Mouse (Mus musculus): ENCODE results near the gene Tspan12.
"Not testable (repeated sequence)": the region's sequence is repeated elsewhere in the genome, so short reads cannot be mapped to it uniquely, and the experiment has no call there.

Gene Tspan12

DNA sequence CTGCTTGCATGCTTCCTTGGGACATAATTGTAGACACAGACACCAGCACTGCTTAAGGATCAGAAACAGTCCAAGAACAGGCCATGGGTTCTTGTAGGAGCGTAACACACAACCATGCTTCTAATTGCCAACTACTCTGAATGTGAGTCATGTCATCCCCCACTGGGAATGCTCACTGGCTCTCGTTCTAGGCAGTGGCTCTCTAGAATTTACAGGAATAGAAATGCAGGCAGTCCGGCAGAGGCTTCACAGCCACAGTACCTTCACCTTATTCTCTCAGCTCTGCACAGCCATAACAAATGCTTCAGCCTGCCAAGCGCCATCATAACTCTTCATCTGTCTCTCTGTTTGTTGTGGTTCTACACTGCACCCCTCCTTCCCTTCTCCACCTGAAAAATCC is 23.9 kb downstream of the Tspan12 start:
- peak; percentile 57 for DNase-seq (ENCODE audit: low spot score)

DNA sequence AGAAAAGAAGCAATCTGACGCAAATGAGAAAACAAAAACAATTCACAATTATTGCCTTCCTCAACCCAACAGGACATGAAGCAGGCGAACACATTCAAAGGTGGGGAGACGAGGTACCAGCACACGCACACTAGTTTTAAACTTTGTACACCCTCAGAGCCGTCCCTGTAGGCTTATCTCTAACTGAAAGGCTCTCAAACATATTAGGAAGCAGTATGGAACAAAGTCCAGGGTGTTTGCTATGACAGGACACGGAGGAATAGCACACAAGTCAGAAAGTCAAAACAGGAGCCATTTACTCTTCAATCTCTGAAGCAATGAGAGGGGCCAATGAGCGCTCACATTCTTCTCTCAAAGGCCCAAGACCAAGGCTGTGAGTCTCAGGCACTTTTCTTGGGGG is 24.3 kb downstream of the Tspan12 start:
- no peak for DNase-seq (ENCODE audit: low spot score)

DNA sequence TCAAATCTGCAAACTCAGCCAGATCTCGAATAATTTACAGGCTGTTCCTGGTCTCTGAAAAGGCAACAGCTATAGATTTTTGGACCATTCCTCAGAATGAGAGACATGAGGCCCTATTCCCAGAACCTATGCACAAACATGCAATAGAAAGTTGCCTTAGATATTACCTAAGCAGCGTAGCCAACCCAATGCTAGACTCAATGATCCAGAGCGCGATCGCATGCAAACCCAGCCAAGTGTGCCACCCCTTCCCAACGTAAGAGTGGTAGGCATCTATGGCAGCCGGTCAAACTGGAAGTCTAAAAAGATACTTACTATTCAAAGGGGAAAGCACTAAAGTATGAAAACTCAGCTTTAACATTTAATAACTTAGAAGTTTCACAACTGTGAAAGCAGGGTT is 28.6 kb downstream of the Tspan12 start:
- DNase-seq (ENCODE audit: low spot score), result no peak

DNA sequence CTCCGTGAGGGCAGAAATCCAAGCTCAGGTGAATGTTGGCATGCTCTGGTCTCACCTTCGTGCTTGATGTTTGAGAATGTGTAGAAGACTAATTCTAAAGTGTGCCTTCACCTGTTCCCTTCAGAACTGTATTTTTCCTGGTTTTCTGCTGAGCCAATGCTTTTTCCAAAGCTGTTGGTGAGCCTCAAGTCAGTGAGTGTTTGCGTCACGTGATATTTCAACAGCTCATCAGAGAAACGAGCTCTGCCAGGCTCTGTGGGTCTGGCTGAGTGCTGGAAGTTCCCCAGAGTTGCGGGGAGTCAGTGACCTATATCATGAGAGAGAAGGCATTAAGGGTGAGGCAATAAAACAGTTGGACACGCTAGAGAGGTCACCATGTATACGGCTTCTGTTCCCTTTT is 29.0 kb downstream of the Tspan12 start:
- peak; percentile 89 for DNase-seq (ENCODE audit: low spot score)

DNA sequence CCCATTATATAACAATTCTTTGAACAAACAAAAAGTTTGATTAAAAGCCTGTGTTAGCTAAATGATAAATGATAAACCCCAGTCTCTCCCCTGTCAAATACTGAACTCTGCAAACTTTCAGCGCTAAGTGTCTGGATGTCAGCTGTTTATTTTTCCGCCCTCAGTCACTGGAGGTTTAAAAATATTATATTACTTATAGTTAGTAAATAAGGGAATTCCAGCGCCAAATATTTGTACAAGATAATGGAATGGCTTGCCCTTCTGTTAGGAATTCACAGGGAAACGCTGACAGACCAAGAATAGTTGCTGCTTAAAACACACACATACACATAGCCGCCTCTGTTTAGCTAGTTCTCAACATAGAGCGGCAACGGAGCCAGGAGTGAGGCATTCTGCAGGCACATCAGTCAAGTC is 29.6 kb downstream of the Tspan12 start:
- DNase-seq (ENCODE audit: low spot score), result no peak

DNA sequence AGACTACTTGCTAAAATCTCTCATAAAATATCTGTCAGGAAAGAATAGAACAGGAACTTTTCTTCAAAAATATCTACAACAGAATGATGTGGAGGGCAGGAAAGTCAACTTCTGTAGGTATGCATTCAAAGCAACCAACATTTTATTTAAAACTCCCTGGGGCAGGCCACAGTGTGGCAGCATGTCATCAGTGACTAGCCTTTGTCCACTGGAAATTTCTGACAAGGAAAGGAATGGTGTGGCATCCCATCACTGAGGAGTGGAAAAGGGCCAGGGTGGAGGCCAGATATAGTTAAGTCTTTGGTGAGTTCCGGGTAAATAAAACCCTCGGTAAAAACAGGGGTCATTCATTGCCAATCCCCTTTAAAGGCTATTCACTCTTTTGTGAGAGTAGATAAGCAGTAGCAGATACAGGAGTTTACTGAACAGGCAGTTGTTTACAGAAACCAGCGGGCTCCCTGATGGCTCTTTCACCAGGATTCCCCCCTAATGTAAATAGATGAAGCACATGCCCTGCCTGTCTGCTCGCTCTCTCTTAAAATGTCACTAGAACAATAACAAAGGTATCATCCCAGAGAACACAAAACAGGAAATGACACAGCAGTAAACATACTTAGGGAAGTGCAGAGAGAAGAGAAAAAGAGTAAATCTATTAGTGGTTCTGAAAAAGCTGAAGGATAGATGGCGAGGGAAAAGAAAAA is 34.1 kb downstream of the Tspan12 start:
- peak; percentile 47 for DNase-seq (ENCODE audit: low spot score)

DNA sequence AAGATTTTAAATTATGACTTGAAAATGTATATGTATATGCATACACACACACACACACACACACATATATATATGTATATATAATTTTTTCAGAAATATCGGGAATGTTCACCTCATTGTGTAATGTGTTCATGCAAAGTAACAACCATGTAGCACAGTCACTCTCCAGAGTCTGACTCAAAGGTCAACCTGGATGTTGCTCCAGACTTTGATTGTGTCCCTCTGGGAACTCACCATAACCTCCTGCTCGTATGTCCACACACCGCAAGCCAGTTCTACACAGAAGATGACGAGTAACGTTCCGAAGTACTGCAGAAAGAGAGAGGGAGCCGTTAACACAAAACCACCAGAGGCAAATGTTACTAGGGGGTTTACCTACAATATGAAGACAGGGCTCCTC is 46.3 kb downstream of the Tspan12 start:
- peak; percentile 52 for DNase-seq (ENCODE audit: low spot score)

DNA sequence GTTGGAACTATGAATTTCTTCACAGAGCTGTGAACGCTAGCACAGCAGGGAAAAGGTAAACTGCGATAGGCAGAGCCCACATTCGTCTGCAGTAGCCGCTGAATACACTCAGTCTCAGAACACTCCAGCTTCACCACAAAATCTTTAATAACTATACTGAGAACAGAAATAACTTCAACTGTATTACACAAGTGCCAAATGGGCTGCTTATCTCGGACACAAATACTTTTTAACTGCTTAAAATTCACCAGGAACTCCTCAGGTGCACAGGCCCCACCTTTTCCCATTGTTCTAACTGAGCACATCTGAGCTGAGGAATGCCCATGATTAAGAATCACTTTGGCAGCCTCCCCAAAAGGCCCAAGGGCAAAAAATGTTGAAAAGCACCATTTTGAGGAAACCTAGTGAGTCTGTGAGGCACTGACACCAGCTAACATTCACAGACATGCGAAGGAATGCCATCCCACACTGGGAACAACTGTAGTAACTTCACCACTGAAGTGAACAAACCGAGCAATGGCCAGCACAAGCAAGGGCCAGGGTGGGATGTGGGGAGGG is 47.2 kb downstream of the Tspan12 start:
- peak; percentile 62 for DNase-seq (ENCODE audit: low spot score)

DNA sequence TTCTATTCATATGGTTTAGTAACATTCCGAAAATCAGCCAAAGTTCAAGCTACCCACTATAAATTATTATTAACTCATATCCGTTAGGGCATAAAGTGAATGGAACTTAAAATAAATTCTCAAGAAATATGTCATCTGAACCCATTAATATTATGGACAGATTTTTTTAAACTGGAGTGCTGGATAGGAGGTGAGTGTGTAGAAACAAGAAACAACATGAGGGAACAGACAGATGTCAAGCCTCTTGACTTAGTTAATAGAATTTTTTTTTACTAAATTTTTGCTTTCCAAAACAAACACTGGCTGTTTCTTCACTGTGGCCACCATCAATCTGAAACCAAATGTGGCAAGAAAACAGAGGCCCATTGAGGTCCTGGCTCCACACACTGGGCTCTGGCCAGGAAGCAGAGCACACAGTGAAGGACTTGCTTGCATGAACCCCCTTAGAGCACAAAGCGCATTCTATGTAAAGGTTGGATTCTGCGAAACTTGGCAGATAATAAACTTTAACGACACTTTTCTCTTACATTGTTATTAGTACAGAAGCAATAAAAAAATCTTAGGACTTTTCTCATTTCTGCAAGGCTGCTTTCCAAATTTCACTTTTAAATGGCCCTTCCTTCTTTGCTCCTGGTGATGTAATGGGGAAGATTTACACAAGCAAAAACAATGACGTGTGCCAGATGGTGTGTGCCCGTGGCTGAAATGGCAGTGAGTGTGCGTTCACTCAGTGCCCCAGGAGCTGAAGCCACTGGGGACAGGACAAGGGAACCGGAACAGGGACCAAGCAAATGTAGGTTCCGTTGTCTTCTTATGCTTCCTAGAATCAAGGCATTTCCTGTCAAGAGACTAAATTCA is 48.6 kb downstream of the Tspan12 start:
- peak; percentile 94 for DNase-seq (ENCODE audit: low spot score)

DNA sequence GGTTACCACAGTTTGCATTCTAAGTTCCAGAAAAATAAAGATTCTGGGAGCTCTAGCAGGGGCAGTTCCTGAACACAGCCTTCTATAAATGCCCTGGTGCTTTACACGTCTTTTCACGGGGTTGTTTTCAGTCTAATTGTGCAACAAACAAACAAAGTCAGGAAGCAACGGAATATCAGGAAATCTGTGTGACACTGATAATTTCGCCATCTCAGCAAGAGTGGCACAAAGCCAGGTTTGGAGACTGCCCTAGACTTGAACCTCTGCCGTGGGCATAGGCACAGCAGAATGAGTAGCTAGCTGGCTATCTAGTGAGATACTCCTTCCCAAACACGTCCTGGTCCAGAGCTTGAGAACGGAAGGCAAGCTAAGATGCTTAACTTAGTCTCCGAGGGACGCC is 53.7 kb downstream of the Tspan12 start:
- DNase-seq (ENCODE audit: low spot score), result peak; percentile 70

DNA sequence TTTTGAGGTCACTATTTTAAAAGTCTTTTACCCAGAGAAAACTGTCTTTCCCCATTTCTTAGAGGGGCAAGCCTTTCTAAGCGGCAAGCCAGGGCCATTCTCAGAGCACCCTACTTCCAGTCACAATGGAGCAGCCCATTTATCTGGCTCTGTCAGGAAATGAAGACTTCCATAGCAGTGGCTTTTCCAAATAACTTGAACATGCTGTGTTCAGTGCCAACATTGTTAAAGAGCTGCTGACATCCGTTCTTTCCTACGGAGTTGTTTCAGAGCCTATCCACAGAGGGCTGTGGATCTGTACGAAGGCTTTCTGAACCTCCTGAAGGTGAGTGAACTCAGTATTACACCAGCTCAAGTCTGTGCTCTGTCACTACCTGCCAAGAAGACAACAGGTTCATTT is 55.2 kb downstream of the Tspan12 start:
- DNase-seq (ENCODE audit: low spot score), result no peak

DNA sequence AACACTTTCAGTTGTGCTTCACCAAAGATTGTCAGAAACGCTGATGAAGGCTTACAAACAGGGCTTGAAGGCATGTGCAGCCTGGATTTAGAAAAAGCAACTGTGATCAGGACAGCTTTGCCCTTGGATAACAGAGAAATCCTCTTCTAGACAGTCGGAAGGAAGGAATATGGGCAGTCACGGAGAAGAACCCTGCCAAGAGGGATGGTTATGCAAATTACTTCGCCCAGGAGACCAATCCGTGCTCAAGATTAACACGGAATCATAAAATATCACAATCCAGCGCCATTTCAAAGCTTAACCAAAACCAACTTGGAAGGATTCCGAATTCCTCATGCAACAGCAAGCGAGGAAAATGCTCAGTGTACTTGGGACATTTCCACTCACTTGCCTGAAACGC is 55.9 kb downstream of the Tspan12 start:
- no peak for DNase-seq (ENCODE audit: low spot score)

DNA sequence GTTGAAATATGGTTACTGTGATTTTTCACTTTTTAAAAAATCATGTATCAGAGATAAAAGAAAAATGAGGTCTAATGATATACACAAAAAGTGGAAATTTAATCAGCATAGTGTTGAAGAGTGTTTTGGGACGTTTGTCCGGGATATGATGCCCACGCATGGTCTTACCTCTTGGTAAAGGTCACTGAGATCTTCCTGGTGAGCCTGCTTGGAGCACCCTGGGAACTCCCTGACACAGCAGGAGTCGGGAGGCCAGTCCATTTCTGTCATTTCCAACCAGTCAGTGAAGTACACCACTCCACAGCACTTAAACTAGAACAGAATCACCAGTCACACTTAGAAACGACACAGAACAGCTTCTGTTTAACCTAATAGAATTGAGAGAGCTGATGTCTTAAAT is 56.9 kb downstream of the Tspan12 start:
- no peak for DNase-seq (ENCODE audit: low spot score)

DNA sequence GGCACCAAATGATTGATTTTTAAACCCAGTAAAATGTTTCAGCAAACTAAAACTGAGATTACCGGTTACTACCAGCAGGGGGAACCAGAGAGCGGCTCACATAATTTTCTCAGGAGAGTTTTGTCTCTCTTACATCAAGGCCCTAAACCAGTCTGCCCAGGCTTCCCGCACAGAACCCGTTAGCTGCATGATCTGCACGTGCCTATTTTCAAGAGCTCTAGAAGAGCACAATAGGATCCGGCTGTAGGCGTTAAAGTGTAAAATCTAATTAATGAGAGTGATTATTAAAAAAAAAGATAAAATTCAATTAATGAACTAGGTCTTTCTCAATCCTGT is 57.3 kb downstream of the Tspan12 start:
- DNase-seq (ENCODE audit: low spot score), result peak; percentile 88

DNA sequence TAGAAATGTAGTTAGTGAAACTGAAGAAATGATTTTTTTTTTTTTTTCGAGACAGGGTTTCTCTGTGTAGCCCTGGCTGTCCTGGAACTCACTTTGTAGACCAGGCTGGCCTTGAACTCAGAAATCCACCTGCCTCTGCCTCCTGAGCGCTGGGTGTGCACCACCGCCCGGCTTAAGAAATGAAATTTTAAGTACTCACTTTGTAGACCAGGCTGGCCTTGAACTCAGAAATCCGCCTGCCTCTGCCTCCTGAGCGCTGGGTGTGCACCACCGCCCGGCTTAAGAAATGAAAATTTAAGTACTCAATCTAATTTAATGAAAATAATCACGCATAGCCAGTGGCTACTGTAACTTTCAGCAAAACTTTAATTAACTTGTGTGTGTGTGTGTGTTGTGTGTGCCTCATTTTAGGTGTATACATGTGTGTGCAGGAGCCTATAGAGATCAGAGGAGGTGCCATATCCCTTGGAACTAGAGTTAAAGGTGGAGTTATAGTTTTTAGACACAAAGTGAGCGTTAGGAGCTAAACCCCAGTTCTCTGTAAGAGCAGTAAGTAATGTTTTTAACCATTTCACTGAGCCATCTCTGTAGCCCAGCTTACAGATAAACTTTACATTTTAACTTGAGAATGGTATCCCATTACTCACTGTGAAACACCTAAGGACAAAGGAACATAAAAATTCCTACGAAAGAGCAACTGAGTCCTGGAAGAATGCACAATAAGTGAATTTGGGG is 57.8 kb downstream of the Tspan12 start:
- no peak for DNase-seq (ENCODE audit: low spot score)

DNA sequence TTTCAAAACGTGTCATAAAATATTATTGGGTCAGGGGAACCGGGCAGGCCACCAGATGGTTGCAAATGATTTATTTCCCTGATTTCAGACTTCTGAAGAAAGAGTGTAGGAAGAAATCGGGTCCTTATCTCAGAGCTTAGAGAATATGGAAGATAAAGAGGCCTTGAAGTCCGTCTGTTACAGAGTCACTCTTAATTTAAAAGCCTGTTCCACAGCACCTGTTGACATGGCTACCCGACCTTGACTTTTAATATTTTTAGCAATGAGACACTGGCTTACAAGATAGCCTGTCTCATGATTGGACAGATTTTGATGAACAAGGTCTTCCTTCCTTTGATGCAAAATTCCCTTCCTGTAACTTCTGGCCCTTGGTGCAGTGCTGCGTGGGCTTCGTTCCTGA is 61.0 kb downstream of the Tspan12 start:
- DNase-seq (ENCODE audit: low spot score), result no peak

DNA sequence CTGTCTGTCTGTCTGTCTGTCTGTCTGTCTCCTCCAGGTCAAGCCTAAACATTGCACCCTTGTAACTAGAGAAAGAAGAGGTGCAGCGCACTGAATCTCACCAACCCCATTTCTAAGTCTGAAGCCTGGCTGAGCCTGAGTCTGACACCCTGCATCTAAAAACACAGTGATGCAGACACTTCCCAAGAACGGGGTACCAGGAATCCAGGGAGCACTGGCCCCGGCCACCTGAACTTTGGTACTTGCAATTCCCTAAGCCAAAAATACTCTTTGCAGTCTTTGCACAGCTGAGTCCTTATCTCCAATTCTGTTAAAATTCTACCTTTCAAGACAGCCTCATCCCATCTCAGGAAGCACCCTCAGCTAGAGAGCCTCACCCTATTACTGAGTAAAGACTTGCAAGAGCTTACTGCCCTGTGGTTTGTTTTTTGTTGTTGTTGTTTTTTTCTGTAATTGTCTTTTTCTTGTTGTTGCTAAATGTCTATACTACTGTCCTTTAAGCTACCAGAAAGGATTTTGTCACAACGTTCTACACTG is 61.7 kb downstream of the Tspan12 start:
- DNase-seq (ENCODE audit: low spot score), result no peak

DNA sequence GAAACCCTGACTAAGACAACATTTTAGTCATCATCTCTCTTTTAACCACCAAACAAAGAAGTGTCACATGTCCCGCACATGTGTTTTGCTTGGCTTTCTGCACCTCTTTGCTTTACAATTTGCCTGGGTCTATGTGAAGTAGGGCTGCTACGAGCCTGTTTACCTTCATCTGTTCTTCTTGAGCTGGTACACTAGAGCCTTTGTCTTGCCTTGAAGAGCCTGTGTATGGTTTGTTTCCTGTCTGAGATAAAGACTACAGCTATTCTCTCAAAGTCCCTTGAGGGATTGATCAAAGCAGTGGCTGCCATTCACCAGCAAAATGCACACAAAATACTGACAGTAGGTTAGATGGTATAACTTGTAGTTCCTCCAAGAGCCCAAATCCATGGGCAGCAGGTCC is 62.3 kb downstream of the Tspan12 start:
- DNase-seq (ENCODE audit: low spot score), result no peak

DNA sequence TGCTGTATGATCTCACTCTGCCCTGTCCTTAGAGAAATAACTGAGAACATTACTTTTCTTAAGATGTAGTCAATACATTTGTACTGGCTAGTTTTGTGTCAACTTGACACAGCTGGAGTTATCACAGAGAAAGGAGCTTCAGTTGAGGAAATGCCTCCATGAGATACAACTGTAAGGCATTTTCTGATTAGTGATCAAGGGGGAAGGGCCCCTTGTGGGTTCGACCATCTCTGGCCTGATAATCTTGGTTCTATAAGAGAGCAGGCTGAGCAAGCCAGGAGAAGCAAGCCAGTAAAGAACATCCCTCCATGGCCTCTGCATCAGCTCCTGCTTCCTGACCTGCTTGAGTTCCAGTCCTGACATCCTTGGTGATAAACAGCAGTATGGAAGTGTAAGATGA is 62.7 kb downstream of the Tspan12 start:
- not testable (repeated sequence) for DNase-seq (ENCODE audit: low spot score)

DNA sequence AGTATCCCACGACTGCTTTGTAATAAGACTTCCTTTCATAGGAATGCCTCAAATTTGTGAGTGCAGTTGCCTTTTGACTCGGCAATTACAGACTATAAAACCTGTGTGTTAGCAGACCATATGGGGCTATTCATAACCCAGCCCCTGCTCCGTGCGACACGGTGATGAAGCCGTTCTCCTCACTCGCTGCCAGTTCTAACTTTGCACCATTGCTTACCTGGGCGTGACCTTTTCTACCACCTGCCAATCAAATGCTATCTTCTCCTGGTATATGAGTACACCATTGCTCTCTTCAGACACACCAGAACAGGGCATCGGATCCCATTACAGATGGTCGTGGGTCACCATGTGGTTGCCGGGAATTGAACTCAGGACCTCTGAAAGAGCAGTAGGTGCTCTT is 64.6 kb downstream of the Tspan12 start:
- no peak for DNase-seq (ENCODE audit: low spot score)

DNA sequence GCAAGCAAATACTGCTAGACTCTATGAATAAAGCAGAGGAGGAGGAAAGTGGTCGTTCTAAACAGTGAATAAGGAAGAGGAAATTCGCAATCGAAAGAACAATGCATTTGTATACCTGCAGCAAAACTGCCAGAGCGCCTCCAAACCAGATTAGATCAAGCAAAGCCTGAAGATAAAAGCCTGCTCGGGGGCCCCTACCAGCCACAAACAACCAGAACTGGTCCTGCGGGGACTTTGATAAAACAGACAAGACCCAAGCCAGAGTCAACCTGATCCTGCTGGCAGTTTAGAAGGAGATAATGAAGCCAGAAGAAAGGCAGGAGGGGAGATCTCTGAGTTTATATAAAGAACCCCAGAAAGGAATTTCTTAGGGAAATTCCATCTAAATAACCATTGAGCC is 65.0 kb downstream of the Tspan12 start:
- DNase-seq (ENCODE audit: low spot score), result no peak

DNA sequence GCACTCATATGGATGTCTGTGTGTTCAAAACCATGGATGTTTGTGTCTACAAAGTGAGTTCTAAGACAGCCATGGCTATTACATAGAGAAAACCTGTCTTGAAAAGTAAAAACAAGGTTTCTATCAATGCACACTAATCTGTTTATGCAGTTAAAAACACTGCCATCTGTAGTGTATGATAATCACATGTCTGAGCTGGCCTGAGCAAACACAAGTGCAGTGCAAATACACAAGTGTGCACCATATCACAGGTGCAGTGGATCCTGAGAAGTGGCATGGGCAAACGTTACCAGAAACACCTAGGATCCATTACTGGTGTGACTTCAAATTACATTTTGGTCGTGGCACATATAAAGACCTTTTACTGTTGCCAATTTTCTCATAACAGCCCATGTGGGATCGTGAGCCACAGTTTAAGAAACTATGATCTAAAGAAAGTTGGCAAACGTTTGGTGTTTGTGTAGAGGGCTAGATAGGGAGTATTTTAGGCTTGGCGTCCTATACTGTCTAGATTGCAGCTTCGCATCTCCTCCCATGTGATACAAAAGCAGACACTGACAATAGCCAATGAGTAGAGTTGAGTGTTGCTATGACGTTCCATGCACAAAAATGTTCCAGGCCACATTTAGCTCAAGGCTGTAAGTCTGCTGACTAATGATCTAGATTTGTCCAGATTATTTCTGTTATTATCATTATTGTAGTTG is 78.0 kb downstream of the Tspan12 start:
- DNase-seq (ENCODE audit: low spot score), result no peak

Data from adipocyte (in vitro differentiated cells).